Mouse (Mus musculus): ENCODE data around the gene Kremen1.

The Kremen1 gene

GRCm38 (mm10) chr11:5215401-5216187 is 45.8 kb downstream of the Kremen1 start:
- no peak for DNase-seq (ENCODE audit: low spot score)

- DNase-seq (ENCODE audit: low spot score) = no peak
Observed at GRCm38 (mm10) chr11:5214483-5215040, 46.8 kb downstream of the Kremen1 start.

GRCm38 (mm10) chr11:5203054-5203453 is 58.3 kb downstream of the Kremen1 start:
- DNase-seq (ENCODE audit: low spot score) = no peak

- no peak for DNase-seq (ENCODE audit: low spot score)
Observed at GRCm38 (mm10) chr11:5201799-5202680, 59.3 kb downstream of the Kremen1 start.

GRCm38 (mm10) chr11:5199879-5200278 is 61.5 kb downstream of the Kremen1 start:
- no peak for DNase-seq (ENCODE audit: low spot score)

- DNase-seq (ENCODE audit: low spot score) = no peak
Observed at GRCm38 (mm10) chr11:5197068-5197467, 64.3 kb downstream of the Kremen1 start.

GRCm38 (mm10) chr11:5196583-5196982 is 64.8 kb downstream of the Kremen1 start:
- no peak for DNase-seq (ENCODE audit: low spot score)

GRCm38 (mm10) chr11:5193576-5193881 is 67.8 kb downstream of the Kremen1 start:
- no peak for DNase-seq (ENCODE audit: low spot score)

GRCm38 (mm10) chr11:5192840-5193575 is 68.3 kb downstream of the Kremen1 start:
- DNase-seq (ENCODE audit: low spot score) = no peak

GRCm38 (mm10) chr11:5192084-5192516 is 69.3 kb downstream of the Kremen1 start:
- no peak for DNase-seq (ENCODE audit: low spot score)

- no peak for DNase-seq (ENCODE audit: low spot score)
Observed at GRCm38 (mm10) chr11:5189239-5189933, 72.0 kb downstream of the Kremen1 start.

- no peak for DNase-seq (ENCODE audit: low spot score)
Observed at GRCm38 (mm10) chr11:5188170-5188569, 73.2 kb downstream of the Kremen1 start.

- DNase-seq (ENCODE audit: low spot score) = no peak
Observed at GRCm38 (mm10) chr11:5184832-5185231, 76.5 kb downstream of the Kremen1 start.

- no peak for DNase-seq (ENCODE audit: low spot score)
Observed at GRCm38 (mm10) chr11:5184250-5184649, 77.1 kb downstream of the Kremen1 start.

- no peak for DNase-seq (ENCODE audit: low spot score)
Observed at GRCm38 (mm10) chr11:5182870-5183269, 78.5 kb downstream of the Kremen1 start.

GRCm38 (mm10) chr11:5181850-5182404 is 79.4 kb downstream of the Kremen1 start:
- DNase-seq (ENCODE audit: low spot score) = peak; percentile 88

GRCm38 (mm10) chr11:5179391-5179790 is 82.0 kb downstream of the Kremen1 start:
- no peak for DNase-seq (ENCODE audit: low spot score)

GRCm38 (mm10) chr11:5177171-5177570 is 84.2 kb downstream of the Kremen1 start:
- no peak for DNase-seq (ENCODE audit: low spot score)

- DNase-seq (ENCODE audit: low spot score) = no peak
Observed at GRCm38 (mm10) chr11:5176685-5177084, 84.7 kb downstream of the Kremen1 start.

- DNase-seq (ENCODE audit: low spot score) = no peak
Observed at GRCm38 (mm10) chr11:5175866-5176265, 85.5 kb downstream of the Kremen1 start.

- DNase-seq (ENCODE audit: low spot score) = no peak
Observed at GRCm38 (mm10) chr11:5175141-5175540, 86.2 kb downstream of the Kremen1 start.

Data from urinary bladder, postnatal 25 days (tissue).